Mouse (Mus musculus): ENCODE measurements at regions not wholly inside any gene's neighbourhood (a gene's known extent, or its start where the extent isn't known, plus 50 kb on each side); places are given as distances from the start of the nearest gene placed in this dataset.
"Not testable (repeated sequence)": the region's sequence is repeated elsewhere in the genome, so short reads cannot be mapped to it uniquely, and the experiment has no call there.

GRCm38 (mm10) chr14:71113198-71113597, 513.6 kb upstream of the Fam160b2 start:
- DNase-seq (ENCODE audit: low spot score in 2 of 2), result no peak

DNA sequence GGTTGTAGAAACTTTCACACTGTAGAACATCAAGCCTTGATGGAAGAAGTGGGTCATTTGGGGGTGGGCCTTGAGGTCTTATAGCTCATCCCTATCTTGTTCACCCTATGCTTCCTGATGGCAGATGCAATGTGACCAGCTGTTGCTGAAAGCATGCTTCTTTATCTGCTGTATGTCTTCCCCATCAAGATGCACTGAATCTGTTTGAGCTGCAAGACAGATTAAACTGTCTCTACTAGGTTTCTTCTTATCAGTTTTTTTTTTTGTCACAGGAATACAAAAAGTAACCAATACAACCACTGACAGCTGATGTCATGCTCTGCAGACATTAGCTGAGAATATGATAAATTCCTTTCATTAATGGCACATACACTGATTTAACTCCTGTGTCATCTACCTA, 505.0 kb upstream of the Fam160b2 start:
- no peak for DNase-seq (ENCODE audit: low spot score in 2 of 2)

DNA sequence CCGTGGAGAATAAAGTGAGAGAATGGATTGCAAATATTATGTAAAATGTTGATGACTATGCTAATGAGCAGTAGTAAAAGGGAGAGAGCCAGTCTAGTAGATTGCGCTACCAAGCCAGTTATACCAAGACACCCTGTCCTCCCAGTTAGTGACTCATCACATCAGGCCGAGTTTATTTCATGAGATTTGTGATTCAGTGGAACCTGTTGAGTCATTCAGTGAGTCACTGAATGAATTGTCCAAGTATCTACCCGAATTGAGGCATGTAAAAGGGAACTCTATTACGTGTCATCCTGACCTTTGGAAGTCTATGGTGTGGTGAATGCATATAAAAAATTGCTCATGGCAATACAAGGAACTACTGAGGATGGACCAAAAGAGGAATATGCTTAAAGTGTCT, 504.3 kb upstream of the Fam160b2 start:
- no peak for DNase-seq (ENCODE audit: low spot score in 2 of 2)

GRCm38 (mm10) chr14:71095661-71096422, 496.2 kb upstream of the Fam160b2 start:
- no peak for DNase-seq (ENCODE audit: low spot score in 2 of 2)

DNA sequence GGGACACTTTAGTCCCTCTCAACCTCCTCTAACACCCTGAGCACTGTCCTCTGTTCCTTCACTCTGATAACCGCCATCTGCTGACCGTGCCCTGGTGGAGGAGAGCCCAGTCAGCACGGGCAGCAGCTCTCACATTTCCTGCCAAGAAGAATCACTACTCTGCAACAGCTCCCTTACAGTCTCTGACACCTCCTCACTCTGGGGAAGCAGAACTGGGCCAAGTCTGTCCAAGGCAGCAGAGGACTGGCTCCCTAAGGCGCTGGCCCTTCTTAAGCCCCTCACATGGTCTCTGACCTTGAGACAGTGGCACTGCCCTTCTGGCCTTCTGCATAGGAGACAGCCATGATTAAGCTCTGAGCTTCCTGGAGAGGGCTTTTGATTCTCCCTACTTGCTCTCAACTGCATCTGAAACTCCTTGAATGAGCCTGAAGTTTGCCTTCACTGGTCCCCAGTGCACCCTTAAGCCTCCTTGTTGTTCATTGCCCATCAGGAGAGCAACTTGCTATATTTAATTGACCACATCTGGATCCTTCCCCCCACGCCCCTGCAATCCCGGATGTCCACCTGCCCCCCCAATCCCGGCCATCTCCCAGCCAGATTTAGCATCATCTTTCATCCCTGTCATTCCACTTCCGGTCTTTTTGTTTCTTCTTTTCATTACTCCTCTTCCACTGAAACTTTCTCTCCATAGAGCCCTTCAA, 493.1 kb upstream of the Fam160b2 start:
- peak in 1 of 2 experiments; percentile 14 for DNase-seq (ENCODE audit: low spot score in 2 of 2)

DNA sequence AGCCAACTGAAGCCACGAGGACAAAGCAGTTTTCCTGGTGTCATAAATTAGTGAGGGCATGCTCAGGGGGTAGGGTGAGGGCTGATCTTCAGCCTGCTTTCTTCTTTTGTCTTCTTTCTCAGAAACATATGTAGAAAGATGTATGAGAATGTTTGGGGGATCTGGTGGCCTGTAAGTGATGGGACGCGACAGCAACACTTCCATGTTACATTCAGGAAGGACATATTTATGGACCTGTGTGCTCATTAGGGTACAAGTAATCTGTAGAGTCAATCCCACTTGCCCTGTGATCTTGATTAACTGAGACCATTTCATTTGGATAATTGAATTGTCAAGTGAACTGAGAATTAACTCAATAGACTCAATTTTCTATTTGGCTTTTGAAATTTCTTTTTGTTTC, 486.1 kb upstream of the Fam160b2 start:
- DNase-seq (ENCODE audit: low spot score in 2 of 2), result no peak

- no peak for DNase-seq (ENCODE audit: low spot score in 2 of 2)
Measured at GRCm38 (mm10) chr14:71082327-71082726, 482.7 kb upstream of the Fam160b2 start.

- no peak for DNase-seq (ENCODE audit: low spot score in 2 of 2)
Measured at GRCm38 (mm10) chr14:71075671-71076070, 476.0 kb upstream of the Fam160b2 start.

- DNase-seq (ENCODE audit: low spot score in 2 of 2), result no peak
Measured at GRCm38 (mm10) chr14:71074019-71074418, 474.4 kb upstream of the Fam160b2 start.

DNA sequence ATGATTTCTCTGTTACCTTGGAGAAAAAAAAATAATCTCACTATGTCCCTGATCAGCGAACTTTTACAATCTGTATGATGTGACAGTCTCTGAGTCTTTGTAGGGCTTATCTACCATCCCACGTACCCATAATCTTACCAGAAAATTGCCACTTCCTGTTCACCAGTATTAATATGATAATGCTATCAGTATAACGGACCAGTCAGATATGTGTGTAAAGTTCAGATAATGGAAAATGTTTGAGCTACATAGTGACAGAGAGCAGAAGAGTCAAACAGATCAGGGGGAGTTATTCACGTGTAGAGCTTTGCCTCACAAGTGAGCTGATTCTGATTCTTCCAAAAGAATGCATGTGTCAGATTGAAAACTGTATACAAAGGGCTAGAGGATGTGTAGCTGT, 466.0 kb upstream of the Fam160b2 start:
- DNase-seq (ENCODE audit: low spot score in 2 of 2), result no peak

DNA sequence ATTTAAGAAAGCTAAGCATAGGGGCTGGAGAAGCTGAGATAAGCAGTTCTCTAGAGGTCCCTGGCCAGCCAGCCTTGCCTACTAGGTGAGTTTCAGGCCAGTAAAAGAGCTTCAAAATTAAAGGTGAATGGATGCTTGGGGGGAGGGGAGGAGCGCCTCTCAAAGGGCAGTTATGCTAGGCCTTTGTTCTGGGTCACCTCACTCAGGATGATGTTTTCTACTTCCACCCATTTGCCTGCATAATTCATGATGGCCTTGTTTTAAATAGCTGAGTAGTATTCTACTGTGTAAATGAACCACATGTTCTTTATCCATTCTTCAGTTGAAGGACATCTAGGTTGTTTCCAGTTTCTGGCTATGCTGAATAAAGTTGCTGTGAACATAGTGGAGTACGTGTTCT, 457.0 kb upstream of the Fam160b2 start:
- no peak for DNase-seq (ENCODE audit: low spot score in 2 of 2)

DNA sequence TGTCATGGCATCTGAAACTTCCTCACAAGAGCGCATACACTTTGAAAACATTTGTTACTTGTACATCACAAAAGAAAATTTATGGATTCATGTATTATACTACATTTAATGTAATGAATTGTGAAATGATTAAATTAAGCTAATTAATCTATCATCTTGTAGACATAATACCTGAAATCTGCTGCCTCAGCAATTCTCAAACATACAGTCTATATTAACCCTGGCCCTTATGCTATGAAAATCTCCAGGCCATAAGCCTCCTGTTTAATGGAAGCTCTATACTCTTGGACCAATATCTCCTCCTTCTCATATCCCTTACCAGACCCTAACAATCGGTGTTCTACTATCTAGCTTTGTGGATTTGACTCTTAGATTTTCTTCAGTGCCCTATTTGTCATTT, 455.8 kb upstream of the Fam160b2 start:
- no peak for DNase-seq (ENCODE audit: low spot score in 2 of 2)

DNA sequence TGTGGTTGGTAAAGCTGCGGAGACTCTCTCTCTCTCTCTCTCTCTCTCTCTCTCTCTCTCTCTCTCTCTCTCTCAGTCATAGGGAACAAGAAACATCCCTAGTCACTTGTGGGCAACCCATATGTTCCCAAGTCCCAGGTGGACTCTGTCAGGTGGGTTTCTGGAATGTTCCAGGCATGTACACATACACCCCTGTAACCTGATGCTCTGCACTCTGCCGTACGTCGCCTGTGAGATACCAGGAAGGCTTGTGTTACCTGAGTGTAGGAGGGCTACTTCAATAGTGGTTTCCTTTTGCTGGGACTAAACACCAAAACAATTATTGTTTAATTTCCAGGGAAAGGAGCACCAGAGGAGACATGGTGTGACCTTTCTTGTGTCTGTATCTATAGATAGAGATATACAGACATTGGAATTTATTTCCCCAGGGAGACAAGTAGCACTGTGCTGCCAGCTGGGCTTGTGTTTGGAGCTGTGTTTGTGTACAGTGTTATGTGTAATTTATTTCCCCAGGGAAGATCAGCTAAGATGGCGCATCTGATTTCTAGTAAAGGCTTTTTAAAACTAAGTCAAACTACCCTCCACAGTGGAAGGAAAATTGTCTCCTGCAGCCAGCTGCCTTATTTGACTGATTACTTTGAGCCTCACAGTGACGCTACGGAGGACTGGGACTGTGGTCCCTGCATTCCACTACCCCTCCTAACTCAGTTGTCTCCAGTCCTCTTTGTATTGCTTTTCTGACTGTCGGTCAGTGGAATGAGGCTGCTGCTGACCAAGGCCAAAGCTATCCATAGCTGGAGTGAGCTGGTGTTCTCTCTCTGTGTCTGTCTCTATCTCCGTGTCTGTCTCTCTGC, 454.4 kb upstream of the Fam160b2 start:
- DNase-seq (ENCODE audit: low spot score in 2 of 2), result no peak

GRCm38 (mm10) chr14:71047096-71047495, 447.5 kb upstream of the Fam160b2 start:
- no peak for DNase-seq (ENCODE audit: low spot score in 2 of 2)

GRCm38 (mm10) chr14:71043879-71044770, 444.5 kb upstream of the Fam160b2 start:
- not testable (repeated sequence) for DNase-seq (ENCODE audit: low spot score in 2 of 2)

DNA sequence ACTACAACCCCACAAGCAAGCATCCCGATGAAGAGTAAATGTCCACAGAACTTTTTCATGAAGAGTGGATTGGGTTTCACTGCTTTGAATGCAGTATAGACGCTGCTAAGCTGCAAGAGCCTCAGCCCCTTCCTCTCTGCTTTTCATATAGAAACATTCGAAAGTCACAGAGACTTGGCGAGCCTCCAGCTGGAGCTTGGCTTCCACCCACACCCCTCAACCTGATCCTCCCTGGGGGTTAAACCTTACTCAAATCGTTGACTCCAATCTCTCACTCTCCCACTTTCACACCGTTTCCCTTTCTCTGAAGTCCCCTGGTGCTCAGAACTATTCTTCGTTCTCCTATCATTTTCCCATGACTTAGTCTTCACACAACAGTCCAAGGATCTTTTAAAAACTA, 437.0 kb upstream of the Fam160b2 start:
- no peak for DNase-seq (ENCODE audit: low spot score in 2 of 2)

- DNase-seq (ENCODE audit: low spot score in 2 of 2), result no peak
Measured at GRCm38 (mm10) chr14:71033586-71033985, 434.0 kb upstream of the Fam160b2 start.

- DNase-seq (ENCODE audit: low spot score in 2 of 2), result no peak
Measured at GRCm38 (mm10) chr14:71030164-71030880, 430.7 kb upstream of the Fam160b2 start.
